Mouse (Mus musculus) ES-E14 (cell line): ENCODE measurements around the gene Ppia. TPM values are rescaled to one million over a fixed set of nuclear protein-coding genes. Genes with fewer than 3 reads are reported as not detected.
"Not testable (repeated sequence)": the region's sequence is repeated elsewhere in the genome, so short reads cannot be mapped to it uniquely, and the experiment has no call there.

ENCODE experiments used
- DNase-seq: peaks from one replicate; pipeline ENCODE4 v3.0.0-alpha.2; 2013; ENCODE audit warnings: low read depth, low spot score
- H3K27ac ChIP-seq: 2 replicates; pipeline ENCODE4 v1.5.1; 2012; ENCODE audit warnings: low read depth, mild to moderate bottlenecking, low read length, moderate library complexity, mixed read lengths; ENCODE audit not compliant: poor library complexity, insufficient read depth, severe bottlenecking
- H3K36me3 ChIP-seq: 2 replicates; pipeline ENCODE4 v1.6.1; 2012; ENCODE audit warnings: mild to moderate bottlenecking, low read length, moderate library complexity, mixed read lengths; ENCODE audit not compliant: control insufficient read depth, poor library complexity, insufficient read depth, severe bottlenecking
- H3K4me1 ChIP-seq, 2 experiments: fragments of 150-350 bp in 1 of 2; sonication (generic) in 1 of 2; 2 replicates each; pipeline ENCODE4 v1.6.1; 2012; ENCODE audit warnings: low read length in 2 of 2, mild to moderate bottlenecking in 1 of 2, mixed read lengths in 1 of 2; ENCODE audit not compliant: control insufficient read depth in 2 of 2, insufficient read depth in 2 of 2, poor library complexity in 1 of 2
- H3K4me3 ChIP-seq, 2 experiments: fragments of 150-350 bp in 1 of 2; sonication (generic) in 1 of 2; 2 replicates each; pipeline ENCODE4 v1.5.1; 2012; ENCODE audit warnings: low read length in 2 of 2, low read depth in 1 of 2, mild to moderate bottlenecking in 1 of 2, mixed read lengths in 1 of 2; ENCODE audit not compliant: insufficient read depth in 1 of 2, poor library complexity in 1 of 2, severe bottlenecking in 1 of 2
- H3K9ac ChIP-seq: 2 replicates; pipeline ENCODE4 v1.6.1; 2012; ENCODE audit warnings: low read depth, mild to moderate bottlenecking, low read length, mixed read lengths; ENCODE audit not compliant: poor library complexity, insufficient read depth, severe bottlenecking
- H3K9me3 ChIP-seq: fragments of 150-350 bp; sonication (generic); 2 replicates; pipeline ENCODE4 v1.6.1; 2012; ENCODE audit warnings: low read depth, mild to moderate bottlenecking, low read length; ENCODE audit not compliant: control insufficient read depth, insufficient read depth
- CHD2 ChIP-seq: IDR thresholded peaks from 2 replicates; pipeline ENCODE4 v1.6.1; 2014; ENCODE audit warnings: mild to moderate bottlenecking, low read depth, low read length, inconsistent platforms
- HCFC1 ChIP-seq: IDR thresholded peaks from 2 replicates; pipeline ENCODE4 v1.6.1; 2012; ENCODE audit warnings: low read length, inconsistent platforms, borderline replicate concordance; ENCODE audit not compliant: insufficient read depth
- MAFK ChIP-seq: IDR thresholded peaks from 2 replicates; pipeline ENCODE4 v1.6.1; 2014; ENCODE audit warnings: mild to moderate bottlenecking, low read depth, low read length, inconsistent platforms; ENCODE audit not compliant: insufficient read depth
- ZC3H11A ChIP-seq: IDR thresholded peaks from 2 replicates; pipeline ENCODE4 v1.6.1; 2012; ENCODE audit warnings: low read depth, mild to moderate bottlenecking, inconsistent platforms, low read length, borderline replicate concordance
- ZNF384 ChIP-seq: IDR thresholded peaks from 2 replicates; pipeline ENCODE4 v1.6.1; 2012; ENCODE audit warnings: low read depth, low read length, inconsistent platforms
- in situ Hi-C, 2 experiments: fragments of 600-800 bp; cut with MboI; formaldehyde crosslinking; loops; one replicate each; pipeline ENCODE4 v1.15.1; 2025; ENCODE audit warnings: low sequenced_read_pairs in 2 of 2, inconsistent platforms in 1 of 2; ENCODE audit not compliant: unreplicated experiment in 2 of 2
- total RNA-seq: library from RNA; depleted of rRNA; stranded (reverse); fragments of 300-350 nt; gene quantifications from 2 replicates; pipeline ENCODE4 v1.2.3, GENCODE M21; 2012

Ppia gene
- total RNA-seq, 1 experiment: 6,168 TPM

GRCm38 (mm10) chr11:6406251-6407161 lies 8.7 kb upstream of the Ppia start:
- no peak overlapping the region for H3K4me3 ChIP-seq
- TF ChIP-seq ZNF384 (no peak), MAFK (no peak), ZC3H11A (no peak), CHD2 (no peak), HCFC1 (no peak)
- in situ Hi-C loops: no loop called here
- peaks cover 38% of the 10 kb centered on the region for H3K36me3 ChIP-seq
- peak overlapping the region; percentile 41; the same call in 1 of the 2 replicates for H3K27ac ChIP-seq
- DNase-seq: no peak
- H3K9ac ChIP-seq: 0 out of 2 replicates have a peak overlapping the region, but pooled peaks have one; percentile 16
- H3K9me3 ChIP-seq: no peaks in the 10 kb centered on the region
- peaks cover 2 to 13% of the 10 kb centered on the region in 2 experiments; a peak in 2 of 4 replicates for H3K4me1 ChIP-seq

GRCm38 (mm10) chr11:6407162-6407621 lies 8.1 kb upstream of the Ppia start:
- DNase-seq: no peak
- H3K9ac ChIP-seq: no peak overlapping the region
- H3K36me3 ChIP-seq: peaks cover 33% of the 10 kb centered on the region
- no peak for TF ChIP-seq CHD2
- H3K9me3 ChIP-seq: no peaks in the 10 kb centered on the region
- in situ Hi-C loops: no loop called here
- H3K27ac ChIP-seq: peak overlapping the region; percentile 41; the same call in 1 of the 2 replicates
- H3K4me1 ChIP-seq: peaks cover 2 to 15% of the 10 kb centered on the region in 2 experiments; a peak in 2 of 4 replicates
- H3K4me3 ChIP-seq: no peak overlapping the region

GRCm38 (mm10) chr11:6410050-6410602 lies 5.1 kb upstream of the Ppia start:
- TF ChIP-seq ZC3H11A (no peak), CHD2 (no peak), MAFK (no peak), HCFC1 (no peak)
- peaks cover 4% of the 10 kb centered on the region for H3K36me3 ChIP-seq
- H3K9ac ChIP-seq: no peak overlapping the region
- no peak for DNase-seq
- H3K27ac ChIP-seq: peak overlapping the region; percentile 60; the same call in 1 of the 2 replicates
- peaks cover 2 to 18% of the 10 kb centered on the region in 2 experiments; a peak in 2 of 4 replicates for H3K4me1 ChIP-seq
- H3K9me3 ChIP-seq: no peaks in the 10 kb centered on the region
- H3K4me3 ChIP-seq: no peak overlapping the region
- in situ Hi-C loops: no loop called here

- H3K36me3 ChIP-seq, in situ Hi-C loops, H3K4me3 ChIP-seq, H3K27ac ChIP-seq, H3K9me3 ChIP-seq, H3K9ac ChIP-seq, DNase-seq: not testable (repeated sequence)
- H3K4me1 ChIP-seq: peaks cover 2 to 14% of the 10 kb centered on the region in 2 experiments; a peak in 2 of 4 replicates
Measured at GRCm38 (mm10) chr11:6410755-6411154, 4.5 kb upstream of the Ppia start.
